In genomic region chr11:95714411-95714810, GRCm38 (mm10) we compare ENCODE assay signal across 7 mouse cellular contexts. TPM values are rescaled to one million over a fixed set of nuclear protein-coding genes. Genes with fewer than 3 reads are reported as not detected.
DNase-seq lines count a peak whose midpoint lies in the region; ATAC-seq lines count a peak whose summit lies in the region.

No protein-coding gene starts in this region.

- 53% methylated on average over 7 of the region's 7 CpGs for WGBS in neural tube, embryonic 11.5 days
- WGBS in forebrain, embryonic 16.5 days: 36% methylated on average over 7 of the region's 7 CpGs
- WGBS in liver, embryonic 16.5 days (ENCODE audit: insufficient replicate concordance): 13% methylated on average over 7 of the region's 7 CpGs

- peak overlapping the region; percentile 89 for H3K9ac ChIP-seq in neural tube, embryonic 11.5 days (ENCODE audit: low read length)
- peak overlapping the region; percentile 96 for H3K9ac ChIP-seq in forebrain, embryonic 16.5 days (replicated peaks; ENCODE audit: low read depth, low read length)
- H3K9ac ChIP-seq in liver, embryonic 16.5 days (ENCODE audit: low read depth, low read length): peak overlapping the region; percentile 90

- no peaks in the 10 kb centered on the region for H3K9me3 ChIP-seq in neural tube, embryonic 11.5 days (ENCODE audit: control insufficient read depth, low read length)
- H3K9me3 ChIP-seq in forebrain, embryonic 16.5 days (ENCODE audit: control insufficient read depth, low read length): no peaks in the 10 kb centered on the region
- H3K9me3 ChIP-seq in liver, embryonic 16.5 days (replicated peaks; ENCODE audit: control insufficient read depth, low read length): no peaks in the 10 kb centered on the region

- ATAC-seq in neural tube, embryonic 11.5 days (ENCODE audit: insufficient read depth, low FRiP score, low TSS enrichment): no peak
- no peak for ATAC-seq in forebrain, embryonic 16.5 days
- no peak for ATAC-seq in liver, embryonic 16.5 days (ENCODE audit: low read depth)

- peak overlapping the region; percentile 89 for H3K4me3 ChIP-seq in neural tube, embryonic 11.5 days (ENCODE audit: low read depth, low read length)
- H3K4me3 ChIP-seq in forebrain, embryonic 16.5 days (replicated peaks; ENCODE audit: low read length): peak overlapping the region; percentile 91
- peak overlapping the region; percentile 84 for H3K4me3 ChIP-seq in liver, embryonic 16.5 days (ENCODE audit: low read depth, low read length)

- no peak overlapping the region for H3K27ac ChIP-seq in neural tube, embryonic 11.5 days (ENCODE audit: low read depth, low read length)
- no peak overlapping the region for H3K27ac ChIP-seq in forebrain, embryonic 16.5 days (ENCODE audit: low read length)
- peak overlapping the region; percentile 93 for H3K27ac ChIP-seq in liver, embryonic 16.5 days (ENCODE audit: low read length)

- no peak for DNase-seq in neural tube, embryonic 11.5 days (ENCODE audit: low spot score)
- DNase-seq in neural tube, embryonic 10.5 days (ENCODE audit: extremely low spot score, low spot score): no peak
- DNase-seq in thymus, postnatal 36 days: peak; percentile 41 to 52
- DNase-seq in testis, postnatal 14 days (ENCODE audit: low spot score): no peak
- no peak for DNase-seq in urinary bladder, postnatal 14 days (ENCODE audit: low spot score)

- peak overlapping the region; percentile 90 for H3K4me2 ChIP-seq in neural tube, embryonic 11.5 days (ENCODE audit: low read depth)
- H3K4me2 ChIP-seq in forebrain, embryonic 16.5 days (ENCODE audit: low read length): peak overlapping the region; percentile 95
- H3K4me2 ChIP-seq in liver, embryonic 16.5 days (ENCODE audit: low read depth, low read length): peak overlapping the region; percentile 97

- no peaks in the 10 kb centered on the region for H3K36me3 ChIP-seq in neural tube, embryonic 11.5 days (ENCODE audit: control insufficient read depth, insufficient read depth, low read length)
- H3K36me3 ChIP-seq in forebrain, embryonic 16.5 days (ENCODE audit: control insufficient read depth, insufficient read depth): no peaks in the 10 kb centered on the region
- no peaks in the 10 kb centered on the region for H3K36me3 ChIP-seq in liver, embryonic 16.5 days (ENCODE audit: control insufficient read depth, insufficient read depth)

- no peaks in the 10 kb centered on the region for H3K27me3 ChIP-seq in neural tube, embryonic 11.5 days (ENCODE audit: control insufficient read depth, insufficient read depth, low read length)
- no peaks in the 10 kb centered on the region for H3K27me3 ChIP-seq in forebrain, embryonic 16.5 days (replicated peaks; ENCODE audit: control insufficient read depth, insufficient read depth, low read length)
- no peaks in the 10 kb centered on the region for H3K27me3 ChIP-seq in liver, embryonic 16.5 days (ENCODE audit: control insufficient read depth, insufficient read depth, low read depth, low read length)

- peaks cover 11% of the 10 kb centered on the region for H3K4me1 ChIP-seq in neural tube, embryonic 11.5 days (ENCODE audit: control insufficient read depth, insufficient read depth, low read length)
- H3K4me1 ChIP-seq in forebrain, embryonic 16.5 days (replicated peaks; ENCODE audit: control insufficient read depth, insufficient read depth, low read length): peaks cover 26% of the 10 kb centered on the region
- H3K4me1 ChIP-seq in liver, embryonic 16.5 days (ENCODE audit: control insufficient read depth, low read depth, low read length): peaks cover 32% of the 10 kb centered on the region

RNA-seq across cellular contexts. Expression of gene Zfp652, which starts 1.9 kb away (rescaled TPM):
- 11.9 and 12.3 TPM in 2 replicates for polyA plus RNA-seq in neural tube, embryonic 11.5 days (2014; fragmentation: Nextera tagmentation; extraction: Ambion mirVana)
- 36.8 and 38.5 TPM in 2 replicates for polyA plus RNA-seq in forebrain, embryonic 16.5 days (2015; fragmentation: Nextera tagmentation; extraction: Ambion mirVana)
- polyA plus RNA-seq in liver, embryonic 16.5 days (2015; fragmentation: Nextera tagmentation; extraction: Ambion mirVana): 5.8 and 5.9 TPM in 2 replicates

RNA-seq across cellular contexts. Expression of gene B130006D01Rik, which starts 9.0 kb away (rescaled TPM):
- polyA plus RNA-seq in neural tube, embryonic 11.5 days (2014; fragmentation: Nextera tagmentation; extraction: Ambion mirVana): 1.1 TPM in 2 replicates
- 1.3 and 2.4 TPM in 2 replicates for polyA plus RNA-seq in forebrain, embryonic 16.5 days (2015; fragmentation: Nextera tagmentation; extraction: Ambion mirVana)
- polyA plus RNA-seq in liver, embryonic 16.5 days (2015; fragmentation: Nextera tagmentation; extraction: Ambion mirVana): 0.30 and 0.33 TPM in 2 replicates

RNA-seq across cellular contexts. Expression of gene Phb, which starts 47.7 kb away (rescaled TPM):
- 226 and 230 TPM in 2 replicates for polyA plus RNA-seq in neural tube, embryonic 11.5 days (2014; fragmentation: Nextera tagmentation; extraction: Ambion mirVana)
- polyA plus RNA-seq in forebrain, embryonic 16.5 days (2015; fragmentation: Nextera tagmentation; extraction: Ambion mirVana): 182 and 185 TPM in 2 replicates
- 126 and 130 TPM in 2 replicates for polyA plus RNA-seq in liver, embryonic 16.5 days (2015; fragmentation: Nextera tagmentation; extraction: Ambion mirVana)

Comparison
In these comparisons a context has a peak if more than half of its experiments do, and no peak if none do; other contexts are left out.
1. DNase-seq: peak in thymus, postnatal 36 days (2 of 2); none in neural tube, embryonic 11.5 days (single experiment), neural tube, embryonic 10.5 days (single experiment), testis, postnatal 14 days (single experiment) and urinary bladder, postnatal 14 days (single experiment).
2. Peak in every context shown above with its lines, with median percentiles within 50 percentile points of each other: H3K4me2 ChIP-seq, H3K4me3 ChIP-seq and H3K9ac ChIP-seq.